Mouse (Mus musculus): ENCODE results near the gene Kctd15.

The Kctd15 gene

DNA sequence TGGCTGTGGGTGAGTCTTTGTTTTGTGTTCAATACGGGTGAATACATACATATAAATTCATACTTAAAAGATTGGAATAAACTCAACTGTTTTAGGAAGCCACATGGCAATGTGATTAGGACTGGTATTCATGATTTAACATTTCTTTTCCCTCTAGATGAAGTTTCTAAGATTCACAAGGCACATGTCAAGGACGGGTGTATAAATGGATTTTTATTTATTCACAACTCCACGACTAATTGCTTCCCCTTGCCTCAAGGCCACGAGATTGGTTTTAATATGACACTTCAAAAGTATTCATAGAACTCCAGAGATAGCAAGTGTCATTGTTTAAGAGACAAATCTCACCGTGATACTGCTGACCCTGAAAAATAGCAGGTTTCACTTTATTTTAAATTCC lies at the start of gene Kctd15:
TSS of gene Kctd15 (minus strand) at position 101 of the 400 bp plus-strand sequence.
- no peak for DNase-seq (ENCODE audit: low read depth)

DNA sequence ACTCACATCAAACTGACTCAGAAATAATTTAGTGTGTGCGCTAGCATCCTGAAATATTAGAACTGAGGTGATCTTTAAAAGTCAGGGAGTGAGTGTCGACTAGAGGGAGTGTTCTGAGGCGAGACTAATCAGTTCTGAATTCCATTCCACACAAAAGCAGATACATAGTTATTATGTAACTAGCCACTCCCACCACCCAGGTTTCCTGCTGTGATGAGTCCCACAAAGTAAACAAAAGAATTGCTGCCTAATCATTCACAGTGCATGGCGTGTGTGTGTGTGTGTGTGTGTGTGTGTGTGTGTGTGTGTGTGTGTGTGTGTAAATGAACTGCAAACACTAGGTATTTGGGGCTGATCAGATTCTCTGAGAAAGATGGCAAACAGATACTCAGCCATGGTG lies 47.9 kb upstream of the Kctd15 start:
- DNase-seq (ENCODE audit: low read depth) = no peak

DNA sequence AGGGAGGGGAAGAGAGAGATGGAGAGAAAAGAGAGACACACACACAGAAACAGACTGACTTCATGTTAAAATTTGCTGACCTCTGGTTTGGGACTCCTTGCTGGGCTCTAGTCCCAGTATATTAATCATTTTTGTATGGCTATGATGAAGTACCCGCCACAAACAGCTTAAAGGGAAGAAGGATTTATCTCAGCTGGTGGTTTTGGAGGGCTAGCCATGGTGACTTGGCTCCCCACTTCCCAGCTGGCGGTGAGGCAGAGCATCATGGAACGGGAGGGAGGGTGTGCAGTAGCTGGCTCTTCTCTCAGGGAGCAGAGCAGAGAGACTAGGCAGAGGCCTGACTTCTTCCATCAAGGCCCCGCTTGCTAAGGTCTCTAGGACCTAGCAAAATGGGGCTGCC lies 46.9 kb upstream of the Kctd15 start:
- DNase-seq (ENCODE audit: low read depth) = no peak

DNA sequence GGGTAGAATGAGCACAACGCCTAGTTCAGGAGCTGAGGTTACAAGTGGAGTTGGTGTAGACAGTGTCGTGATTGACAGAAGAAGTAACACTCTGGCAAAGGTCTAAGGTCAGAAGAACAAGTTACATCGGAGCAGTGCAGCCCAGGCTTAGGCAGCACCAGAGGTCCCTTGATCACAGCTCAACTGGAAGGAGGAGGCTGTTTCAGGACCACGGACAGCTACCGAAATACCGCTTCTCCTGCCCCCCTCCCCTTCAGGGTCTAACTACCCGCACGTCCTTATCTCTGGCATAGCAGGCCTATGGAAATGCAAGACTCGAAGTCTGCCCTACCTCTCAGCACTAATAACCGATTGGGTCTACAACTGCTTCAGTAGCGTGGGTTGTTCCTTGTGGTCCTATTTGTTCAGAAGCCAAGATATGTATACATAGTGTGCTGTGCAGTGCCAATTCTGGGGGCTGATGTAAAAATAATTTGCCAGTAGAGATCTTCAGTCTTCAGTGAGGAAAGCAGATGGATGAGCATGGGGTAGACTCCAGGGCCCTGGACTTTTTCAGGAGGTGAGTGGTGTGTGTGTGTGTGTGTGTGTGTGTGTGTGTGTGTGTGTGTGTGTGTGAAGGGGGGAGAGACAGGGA lies 46.3 kb upstream of the Kctd15 start:
- DNase-seq (ENCODE audit: low read depth) = peak; percentile 20

DNA sequence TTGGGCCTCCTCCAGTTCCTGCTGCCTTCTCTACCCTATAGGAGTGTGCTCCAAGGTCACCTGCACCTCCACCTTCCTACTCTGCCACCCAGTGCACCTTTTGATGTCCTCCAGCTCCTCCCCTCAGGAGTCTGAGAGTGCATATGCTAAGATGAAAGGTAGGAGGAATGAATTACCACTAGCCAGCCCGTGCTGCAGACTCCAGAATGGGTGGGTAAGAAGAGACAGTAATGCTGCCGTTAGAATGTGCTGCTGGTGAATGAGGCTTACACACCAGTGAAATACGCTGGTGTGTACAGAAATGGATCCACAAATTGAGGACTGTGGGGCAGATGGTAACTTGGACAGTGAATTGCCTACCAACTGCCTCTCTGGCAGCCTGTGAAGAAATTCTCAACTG lies 43.4 kb upstream of the Kctd15 start:
- no peak for DNase-seq (ENCODE audit: low read depth)

DNA sequence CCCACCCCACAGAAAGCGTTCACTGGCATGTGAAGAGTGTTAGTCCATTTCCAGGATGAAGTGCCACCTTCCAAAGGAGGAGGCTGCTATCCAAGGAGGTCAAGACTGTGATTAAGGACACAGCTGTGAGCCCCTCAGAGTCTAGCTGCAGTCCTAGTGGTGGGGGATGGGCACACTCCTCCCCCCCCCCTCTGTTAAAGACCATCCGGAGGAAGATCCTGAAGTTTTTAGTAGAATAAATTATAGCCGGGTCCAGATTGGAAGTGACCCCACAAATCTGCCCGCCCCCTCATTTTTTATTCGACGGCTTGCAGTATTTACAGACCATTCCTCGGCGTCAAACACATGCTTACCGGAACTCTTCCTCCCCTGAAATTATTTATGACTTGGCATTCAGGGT lies 41.7 kb upstream of the Kctd15 start:
- no peak for DNase-seq (ENCODE audit: low read depth)

DNA sequence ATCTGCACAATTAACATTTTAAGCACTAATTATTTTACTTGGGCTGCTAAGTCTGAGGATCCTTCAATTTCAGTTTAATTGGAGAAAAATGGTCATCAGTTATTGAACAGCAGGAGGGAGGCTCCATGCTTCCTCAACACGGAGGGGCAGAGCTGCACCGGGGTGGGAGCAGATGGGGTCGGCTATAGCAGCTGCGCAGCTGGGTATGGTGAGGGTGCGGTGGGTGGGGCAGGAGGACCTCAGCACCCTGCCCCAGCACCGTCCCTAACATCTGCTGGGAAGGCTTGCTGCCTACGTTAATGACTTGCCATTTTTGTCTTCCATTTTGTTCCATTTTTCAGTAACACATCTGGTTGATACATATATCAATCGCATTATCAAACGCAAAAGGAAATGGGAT lies 39.6 kb upstream of the Kctd15 start:
- no peak for DNase-seq (ENCODE audit: low read depth)

DNA sequence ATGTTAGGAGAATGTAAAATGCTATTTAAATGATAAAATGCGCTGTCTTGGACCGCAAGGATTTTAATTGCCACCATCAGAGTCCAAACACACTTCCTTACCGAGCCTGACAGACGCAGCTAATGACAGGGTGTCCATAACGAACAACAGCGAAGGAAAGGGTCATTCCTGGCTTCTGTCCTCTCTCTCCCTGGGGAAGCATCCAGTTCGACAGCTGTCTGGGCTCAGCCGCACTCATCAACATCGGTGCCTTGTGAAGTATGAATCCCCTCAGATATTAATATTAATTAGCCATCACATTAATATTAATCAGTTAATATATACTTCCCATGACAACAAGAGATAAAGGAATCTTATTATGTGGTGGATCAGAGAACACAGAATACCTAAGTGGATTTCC lies 38.4 kb upstream of the Kctd15 start:
- DNase-seq (ENCODE audit: low read depth) = no peak

DNA sequence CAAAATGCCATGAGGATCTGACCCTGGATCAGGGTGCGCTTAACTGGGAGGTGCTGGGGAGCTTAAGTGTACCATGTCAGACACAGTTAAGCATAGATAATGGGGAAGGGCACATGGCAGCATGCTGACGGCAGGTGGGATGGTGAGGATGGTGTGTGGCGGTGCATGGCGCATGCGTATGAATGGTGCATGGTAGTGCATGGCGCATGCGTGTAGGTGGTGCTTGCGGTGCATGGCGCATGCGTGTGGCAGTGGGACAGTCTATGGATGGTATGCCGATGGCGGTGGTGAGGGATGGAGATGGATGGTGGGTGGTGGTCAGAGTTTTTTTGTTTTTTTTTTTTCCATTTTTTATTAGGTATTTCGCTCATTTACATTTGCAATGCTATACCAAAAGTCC lies 37.4 kb upstream of the Kctd15 start:
- no peak for DNase-seq (ENCODE audit: low read depth)

DNA sequence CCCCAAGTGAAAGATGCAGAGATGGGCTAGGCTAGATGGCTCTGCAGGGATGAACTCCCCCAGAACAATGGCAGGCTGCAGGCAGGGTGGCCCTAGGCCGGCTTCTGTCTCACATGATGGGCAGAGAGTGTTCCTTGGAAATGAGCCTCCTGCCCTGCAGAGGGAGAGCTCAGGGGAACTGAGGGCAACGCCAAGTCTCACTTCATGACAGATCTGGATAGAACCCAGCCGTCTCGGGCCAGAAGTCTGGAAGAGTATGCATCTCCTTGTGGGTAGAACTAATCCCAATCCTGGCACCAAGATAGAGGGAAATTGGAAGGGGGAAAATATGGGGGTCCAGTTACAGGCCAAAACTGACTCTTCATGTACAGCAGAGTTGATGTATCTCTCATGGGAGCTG lies 36.5 kb upstream of the Kctd15 start:
- no peak for DNase-seq (ENCODE audit: low read depth)

DNA sequence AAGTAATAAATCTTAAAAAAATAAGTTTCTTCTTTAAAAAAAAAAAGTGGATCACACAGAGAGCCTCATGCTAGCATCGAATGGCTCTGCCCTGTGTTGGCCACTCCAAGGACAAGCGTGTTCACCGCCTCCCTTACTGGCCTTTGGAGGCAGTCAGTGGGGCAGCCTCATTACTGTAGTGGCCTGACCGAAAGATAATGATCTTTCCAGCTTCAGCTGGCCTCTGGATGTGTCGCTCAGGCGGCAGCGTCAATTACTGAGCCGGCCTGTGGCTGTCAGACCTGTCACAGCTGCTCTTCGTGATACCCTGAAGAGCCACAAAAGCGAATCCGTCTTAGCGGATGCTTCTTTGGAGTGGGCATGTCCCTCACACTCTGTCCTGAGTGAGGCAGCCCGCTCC lies 33.6 kb upstream of the Kctd15 start:
- no peak for DNase-seq (ENCODE audit: low read depth)

DNA sequence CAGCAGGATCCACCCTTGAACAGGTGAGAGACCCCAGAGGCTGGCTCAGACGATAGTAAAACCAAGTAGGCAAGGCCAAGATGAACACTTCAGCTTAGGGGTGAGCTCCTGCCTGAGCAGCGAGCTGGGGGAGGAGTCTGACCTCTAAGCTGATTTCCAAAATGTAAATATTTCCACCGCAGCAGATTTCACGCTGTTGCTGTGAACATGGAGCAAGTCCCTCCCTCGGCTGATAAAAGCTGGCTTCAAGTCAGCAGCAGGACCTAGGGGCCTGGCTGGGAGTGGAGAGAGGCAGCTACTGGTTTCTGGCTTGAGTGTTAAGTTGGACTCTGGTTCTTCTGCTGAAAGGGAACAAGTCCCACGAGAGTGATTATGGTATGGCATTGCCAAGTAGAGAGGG lies 32.5 kb upstream of the Kctd15 start:
- no peak for DNase-seq (ENCODE audit: low read depth)

DNA sequence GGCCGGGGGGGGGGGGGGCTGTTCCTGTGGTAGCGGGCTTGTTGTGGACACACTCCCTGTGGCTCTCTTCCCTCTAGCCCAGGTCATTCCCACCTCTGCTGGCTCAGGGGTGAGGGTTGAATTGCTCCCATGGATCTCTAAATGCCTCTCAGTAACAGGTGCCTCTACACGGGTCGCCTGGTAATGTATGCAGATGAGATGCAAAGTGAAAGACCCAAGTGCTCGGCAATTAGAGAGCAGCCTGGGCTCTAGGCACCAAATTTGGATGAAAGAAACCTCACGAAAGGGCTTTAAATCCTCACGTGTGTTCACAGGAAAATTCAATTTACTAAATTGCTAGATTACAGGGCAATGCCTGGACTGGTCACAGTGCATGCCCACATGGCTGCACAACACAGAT lies 29.3 kb upstream of the Kctd15 start:
- DNase-seq (ENCODE audit: low read depth) = no peak

DNA sequence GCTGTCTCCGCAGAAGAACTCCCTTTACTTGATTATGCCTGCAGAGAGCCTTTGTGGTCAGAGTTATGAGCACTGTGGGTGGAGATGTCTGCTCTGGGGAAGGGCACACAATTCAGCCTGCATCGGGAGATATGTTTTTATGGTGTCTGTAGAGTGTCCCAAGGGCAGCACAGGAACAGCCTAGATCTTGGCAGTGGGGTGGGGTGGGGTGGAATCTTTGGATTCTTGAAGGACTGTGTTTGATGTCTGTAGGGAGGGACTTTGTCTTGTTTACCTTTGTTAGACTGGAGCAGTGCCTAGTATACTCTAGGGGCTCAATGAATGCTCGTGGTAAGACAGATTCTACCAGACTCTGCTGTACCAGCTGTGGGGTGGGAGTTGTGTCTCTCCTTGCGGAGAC lies 28.6 kb upstream of the Kctd15 start:
- DNase-seq (ENCODE audit: low read depth) = no peak

DNA sequence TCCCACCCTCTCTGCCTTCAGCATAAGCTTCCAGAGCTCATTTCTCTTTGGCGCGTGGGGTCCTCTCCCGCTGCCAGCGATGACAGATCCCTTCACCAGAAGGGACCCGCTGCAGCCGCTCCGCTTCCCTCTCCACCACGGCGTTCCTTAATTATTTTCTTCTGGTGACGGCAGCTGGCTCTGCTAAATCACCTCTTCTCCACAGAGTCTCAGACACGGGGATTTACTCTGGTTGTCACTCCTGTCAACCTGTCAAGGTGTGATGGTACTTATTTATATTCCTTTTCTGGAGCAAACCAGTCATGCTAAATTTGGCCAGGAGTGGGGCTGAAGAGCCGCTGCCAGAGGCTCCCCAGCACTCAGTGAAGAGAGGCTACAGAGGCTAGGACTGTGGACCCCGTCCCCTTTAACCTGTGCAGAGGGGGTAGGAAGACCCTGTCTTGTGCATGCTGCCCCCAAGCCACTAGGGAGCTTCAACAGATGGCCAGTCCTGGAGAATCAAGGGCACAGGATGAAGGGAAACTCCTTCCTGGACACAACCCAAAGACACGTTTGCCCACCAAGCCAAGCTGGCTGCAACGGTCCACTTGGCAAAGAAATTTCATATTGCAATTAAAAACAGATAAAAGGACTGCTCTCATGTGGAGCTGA lies 24.4 kb upstream of the Kctd15 start:
- DNase-seq (ENCODE audit: low read depth) = no peak

DNA sequence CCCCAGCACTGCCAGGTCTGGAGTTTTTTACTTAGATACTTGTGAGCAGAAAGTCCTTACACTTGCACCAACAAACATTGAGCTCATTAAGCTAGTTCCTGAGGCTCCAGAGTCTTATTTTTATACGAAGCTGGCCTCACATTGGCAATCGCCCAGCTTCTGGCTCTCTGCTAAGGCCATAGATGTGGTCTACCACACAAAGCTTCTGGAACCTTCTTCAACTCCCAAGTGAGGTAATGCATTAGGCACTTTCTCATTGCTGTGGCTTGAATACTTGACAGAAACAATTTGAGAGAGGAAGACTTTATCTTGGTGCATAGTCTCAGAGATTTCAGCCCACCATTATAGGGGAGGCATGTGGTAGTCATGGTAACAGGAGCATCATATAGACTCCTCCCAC lies 23.4 kb upstream of the Kctd15 start:
- DNase-seq (ENCODE audit: low read depth) = no peak

DNA sequence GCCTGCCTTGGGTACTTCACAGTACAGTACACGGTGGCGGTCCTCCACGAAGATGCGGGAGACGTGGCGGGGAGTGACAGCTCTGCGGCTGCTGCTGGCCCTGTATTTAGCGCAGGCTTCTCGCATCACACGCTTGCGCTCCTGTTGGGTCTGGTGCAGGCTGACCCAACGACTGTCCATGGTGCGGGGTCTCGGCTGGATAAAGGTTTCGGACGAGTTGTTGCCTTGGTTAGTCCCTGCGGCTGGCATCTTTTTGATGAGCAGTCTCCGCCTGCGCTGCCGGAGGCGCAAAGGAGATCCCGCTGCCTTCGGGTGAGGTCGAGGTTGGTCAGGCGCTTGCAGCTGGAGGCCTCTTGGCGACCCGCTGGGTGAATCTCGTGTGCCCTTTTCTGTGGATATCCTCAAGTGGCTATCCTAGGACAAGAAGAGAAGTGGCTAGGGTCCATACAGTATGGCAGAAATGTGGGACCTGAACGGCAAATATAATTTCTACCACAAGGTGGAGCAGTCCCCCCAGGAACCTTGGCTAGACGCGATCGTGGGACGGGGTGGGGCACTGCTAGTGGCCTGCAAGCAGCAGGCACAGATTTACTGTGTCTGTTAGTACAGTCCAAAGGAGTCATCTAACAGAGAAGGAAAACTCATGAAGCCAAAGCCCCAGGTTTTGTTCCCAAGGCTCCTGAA lies 19.4 kb upstream of the Kctd15 start:
- DNase-seq (ENCODE audit: low read depth) = peak; percentile 38

DNA sequence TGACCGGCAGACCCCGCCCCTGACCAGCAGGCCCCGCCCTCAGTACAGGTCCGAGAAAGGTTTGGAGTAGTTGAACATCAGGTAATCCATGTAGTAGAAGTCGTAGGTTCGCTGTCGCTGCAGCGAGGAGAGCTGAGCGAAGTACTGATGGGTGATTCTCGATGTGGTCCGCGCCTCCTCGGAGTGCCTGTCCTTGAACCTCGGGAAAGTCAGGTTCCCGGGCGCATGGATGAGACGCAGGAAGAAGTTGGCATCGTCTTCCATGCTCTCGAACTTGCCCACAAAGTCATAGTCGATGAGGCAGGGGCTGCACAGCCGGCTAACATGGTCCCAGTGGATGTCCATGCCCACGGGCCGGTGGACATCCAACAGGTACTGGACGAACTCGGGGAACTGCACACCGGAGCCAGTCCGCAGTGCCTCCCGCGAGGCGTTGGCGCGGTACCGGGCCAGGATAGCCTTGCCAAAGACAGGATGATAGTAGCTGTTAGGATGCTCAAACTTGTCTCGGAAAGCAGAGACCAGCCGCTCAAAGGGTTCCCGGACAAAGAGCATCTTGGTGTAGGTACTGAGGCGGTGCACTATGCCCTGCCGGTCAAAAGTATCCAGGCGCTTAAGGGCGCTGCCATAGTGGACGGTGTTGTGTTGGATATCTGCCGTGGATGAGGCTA lies 18.7 kb upstream of the Kctd15 start:
- no peak for DNase-seq (ENCODE audit: low read depth)

DNA sequence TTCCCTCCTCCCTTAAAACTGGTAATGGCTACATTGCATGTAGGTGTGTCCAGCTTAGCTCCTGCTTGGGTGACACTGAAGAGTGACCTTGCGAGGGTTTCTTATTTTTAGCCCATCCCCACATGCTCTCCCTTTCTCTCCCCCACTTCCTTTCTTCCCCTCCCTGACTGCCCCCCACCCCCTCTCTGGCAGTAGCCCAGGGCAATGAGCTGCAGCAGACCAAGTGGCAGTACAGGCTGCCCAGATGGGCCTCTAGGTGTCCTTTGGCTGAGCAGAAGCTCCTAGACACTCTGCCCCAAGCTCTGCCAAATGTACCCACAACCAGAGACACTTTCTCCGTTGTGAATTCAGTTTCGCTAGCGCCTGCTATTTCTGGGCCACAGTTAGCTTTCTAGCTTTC lies 16.4 kb upstream of the Kctd15 start:
- no peak for DNase-seq (ENCODE audit: low read depth)

DNA sequence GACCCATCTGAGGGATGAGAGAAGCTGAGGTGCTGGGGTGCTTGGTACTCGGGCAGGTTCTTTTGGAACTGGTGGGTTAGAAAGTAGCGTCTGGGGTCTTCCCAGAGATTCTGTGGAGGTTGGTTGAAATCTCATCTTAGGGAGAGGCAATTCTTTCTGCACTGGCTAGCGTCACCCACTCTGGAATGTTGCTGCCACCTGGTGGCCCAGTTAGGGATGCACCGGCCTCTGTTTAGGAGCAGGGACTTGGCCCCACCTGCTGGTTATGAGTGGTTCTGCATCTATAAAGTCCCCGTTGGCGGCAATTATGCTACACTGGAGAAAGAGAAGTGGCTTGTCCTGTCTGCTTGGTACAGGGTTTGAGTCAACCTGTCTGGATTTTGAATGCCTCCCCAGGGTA lies 15.4 kb upstream of the Kctd15 start:
- peak; percentile 73 for DNase-seq (ENCODE audit: low read depth)

DNA sequence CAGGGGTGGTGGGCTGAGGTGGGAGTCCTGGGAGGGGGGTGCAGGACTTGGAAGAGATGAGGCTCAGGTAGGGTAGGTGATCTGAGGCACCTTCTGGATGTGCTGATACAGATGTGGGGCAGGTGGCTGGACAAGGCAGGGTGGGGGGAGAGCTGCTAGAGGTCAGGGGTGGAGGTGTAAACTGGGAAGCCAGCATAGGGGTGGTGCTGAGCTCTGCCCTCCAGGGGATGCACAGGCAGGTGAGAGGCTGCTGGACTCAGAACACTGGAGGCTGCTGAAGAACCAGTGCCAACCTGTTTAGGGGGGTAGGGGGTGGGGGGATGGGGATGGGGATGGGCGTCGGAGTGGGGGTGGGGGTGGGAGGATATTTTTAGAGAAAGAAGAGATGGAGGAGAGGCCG lies 14.2 kb upstream of the Kctd15 start:
- no peak for DNase-seq (ENCODE audit: low read depth)

DNA sequence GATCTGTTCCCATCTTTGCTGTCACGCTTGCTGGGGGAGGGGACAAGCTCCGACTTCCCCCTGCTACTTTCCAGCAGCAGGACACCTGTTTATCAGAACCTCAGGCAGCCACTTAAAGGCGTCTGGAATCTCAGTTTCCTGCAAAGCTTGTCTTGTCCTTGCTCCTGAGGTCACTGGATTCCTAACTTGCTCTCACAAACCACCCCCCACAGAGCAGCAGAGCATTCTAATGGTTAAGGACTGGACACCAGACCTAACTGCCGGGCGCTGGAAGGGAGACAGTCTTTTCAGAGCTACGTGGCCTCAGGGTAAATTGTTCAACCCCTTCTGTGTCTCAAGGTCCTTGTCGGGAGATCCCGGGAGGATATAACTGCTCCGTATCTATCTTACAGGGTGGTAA lies 12.8 kb upstream of the Kctd15 start:
- DNase-seq (ENCODE audit: low read depth) = no peak

DNA sequence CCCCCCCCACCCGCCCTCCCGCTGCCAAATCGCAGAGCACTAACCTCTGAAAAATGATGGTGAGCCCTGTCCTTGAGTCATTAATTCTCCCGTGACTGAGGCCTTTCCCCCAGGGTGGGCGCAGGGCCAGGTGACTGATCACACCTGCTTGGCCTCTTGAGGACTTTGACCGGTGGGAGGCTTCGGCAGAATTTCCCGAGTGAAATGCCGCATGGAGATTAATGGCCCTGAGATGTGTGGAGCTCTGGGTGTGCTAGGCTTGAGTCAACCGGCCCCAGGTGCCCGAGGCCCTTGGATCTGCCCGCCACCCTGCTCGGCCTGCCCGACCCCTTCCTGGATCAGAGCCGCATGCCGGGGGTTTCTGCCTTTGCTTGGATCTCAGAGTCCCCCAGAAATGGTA lies 11.3 kb upstream of the Kctd15 start:
- DNase-seq (ENCODE audit: low read depth) = no peak
